19 mouse cellular contexts compared by ENCODE assay signal in genomic region chr9:101102288-101102687, GRCm38 (mm10).
"Had no signal": no experiment of that assay in that cellular context is flagged by ENCODE, and none has a peak within 500 bp of the region (broad histone marks: within the 10 kb centered on the region; RNA-seq: fewer than 3 reads in every experiment).

No protein-coding gene starts in this region.

- H3K27ac ChIP-seq: liver, embryonic 15.5 days; lung, embryonic 15.5 days; macrophage; midbrain, embryonic 12.5 days; midbrain, embryonic 15.5 days; neural tube, embryonic 13.5 days; neural tube, embryonic 15.5 days; stomach, embryonic 15.5 days; stomach, postnatal 0 days had no signal

- H3K4me3 ChIP-seq: liver, embryonic 15.5 days; lung, embryonic 15.5 days; megakaryocyte, embryonic 14.5 days; midbrain, embryonic 12.5 days; midbrain, embryonic 15.5 days; neural tube, embryonic 13.5 days; neural tube, embryonic 15.5 days; stomach, embryonic 15.5 days had no signal

- H3K4me2 ChIP-seq: liver, embryonic 15.5 days; lung, embryonic 15.5 days; midbrain, embryonic 12.5 days; midbrain, embryonic 15.5 days; neural tube, embryonic 13.5 days; neural tube, embryonic 15.5 days; stomach, embryonic 15.5 days had no signal

- H3K9me3 ChIP-seq: liver, embryonic 15.5 days; lung, embryonic 15.5 days; megakaryocyte, embryonic 14.5 days; midbrain, embryonic 15.5 days; neural tube, embryonic 13.5 days; neural tube, embryonic 15.5 days; stomach, embryonic 15.5 days had no signal

- H3K27me3 ChIP-seq: liver, embryonic 15.5 days; lung, embryonic 15.5 days; megakaryocyte, embryonic 14.5 days; midbrain, embryonic 12.5 days; midbrain, embryonic 15.5 days; neural tube, embryonic 13.5 days; neural tube, embryonic 15.5 days; stomach, embryonic 15.5 days had no signal

- ATAC-seq: liver, postnatal 0 days; lung, postnatal 0 days; midbrain, embryonic 15.5 days had no signal

- H3K9ac ChIP-seq: liver, embryonic 15.5 days; liver, postnatal 0 days; lung, embryonic 15.5 days; midbrain, embryonic 12.5 days; midbrain, embryonic 15.5 days; neural tube, embryonic 13.5 days; neural tube, embryonic 15.5 days; stomach, embryonic 15.5 days had no signal

- DNase-seq: liver, postnatal 0 days; lung, adult 2 months; lung, postnatal 14 days; lung, postnatal 36 days; right cerebral cortex, postnatal 14 days; thymus, adult 2 months; thymus, postnatal 25 days; thymus, postnatal 4 days had no signal

- H3K4me1 ChIP-seq: lung, embryonic 15.5 days; midbrain, embryonic 12.5 days; midbrain, embryonic 15.5 days; neural tube, embryonic 13.5 days; neural tube, embryonic 15.5 days; stomach, embryonic 15.5 days had no signal
